Mouse (Mus musculus): ENCODE results near the gene Topors.
"Not testable (repeated sequence)": the region's sequence is repeated elsewhere in the genome, so short reads cannot be mapped to it uniquely, and the experiment has no call there.

The Topors gene

GRCm38 (mm10) chr4:40269430-40270032, at the start of gene Topors, which contains the start of gene Smim27:
Gene Topors, minus strand, starts transcription at chr4:40269850.
Gene Smim27, plus strand, starts transcription at chr4:40269579.
- DNase-seq (ENCODE audit: low read depth) = peak; percentile 94

GRCm38 (mm10) chr4:40317404-40317803, 47.8 kb upstream of the Topors start:
- no peak for DNase-seq (ENCODE audit: low read depth)

GRCm38 (mm10) chr4:40313026-40313425, 43.4 kb upstream of the Topors start:
- DNase-seq (ENCODE audit: low read depth) = no peak

- DNase-seq (ENCODE audit: low read depth) = no peak
Observed at GRCm38 (mm10) chr4:40312213-40312612, 42.6 kb upstream of the Topors start.

- DNase-seq (ENCODE audit: low read depth) = no peak
Observed at GRCm38 (mm10) chr4:40310796-40311383, 41.2 kb upstream of the Topors start.

- no peak for DNase-seq (ENCODE audit: low read depth)
Observed at GRCm38 (mm10) chr4:40309682-40310081, 40.0 kb upstream of the Topors start.

- no peak for DNase-seq (ENCODE audit: low read depth)
Observed at GRCm38 (mm10) chr4:40302445-40303125, 32.9 kb upstream of the Topors start.

GRCm38 (mm10) chr4:40301076-40301789, 31.6 kb upstream of the Topors start:
- DNase-seq (ENCODE audit: low read depth) = peak; percentile 78

- DNase-seq (ENCODE audit: low read depth) = no peak
Observed at GRCm38 (mm10) chr4:40299169-40299568, 29.5 kb upstream of the Topors start.

- DNase-seq (ENCODE audit: low read depth) = not testable (repeated sequence)
Observed at GRCm38 (mm10) chr4:40291511-40291910, 21.9 kb upstream of the Topors start.

GRCm38 (mm10) chr4:40289046-40289445, 19.4 kb upstream of the Topors start:
- DNase-seq (ENCODE audit: low read depth) = no peak

GRCm38 (mm10) chr4:40287415-40287814, 17.8 kb upstream of the Topors start:
- DNase-seq (ENCODE audit: low read depth) = no peak

- DNase-seq (ENCODE audit: low read depth) = peak; percentile 63
Observed at GRCm38 (mm10) chr4:40285582-40285981, 15.9 kb upstream of the Topors start.

GRCm38 (mm10) chr4:40279276-40279900, 9.7 kb upstream of the Topors start, which contains the start of gene Ndufb6:
Gene Ndufb6, minus strand, starts transcription at chr4:40279421.
- DNase-seq (ENCODE audit: low read depth) = peak; percentile 92

GRCm38 (mm10) chr4:40278880-40279275, 9.2 kb upstream of the Topors start:
- no peak for DNase-seq (ENCODE audit: low read depth)

- no peak for DNase-seq (ENCODE audit: low read depth)
Observed at GRCm38 (mm10) chr4:40268835-40269234, 815 bp downstream of the Topors start.

GRCm38 (mm10) chr4:40268204-40268813, 1.3 kb downstream of the Topors start:
- DNase-seq (ENCODE audit: low read depth) = peak; percentile 77

GRCm38 (mm10) chr4:40267681-40268080, 2.0 kb downstream of the Topors start:
- DNase-seq (ENCODE audit: low read depth) = no peak

- DNase-seq (ENCODE audit: low read depth) = no peak
Observed at GRCm38 (mm10) chr4:40264321-40264720, 5.3 kb downstream of the Topors start.

- no peak for DNase-seq (ENCODE audit: low read depth)
Observed at GRCm38 (mm10) chr4:40254385-40255103, 15.1 kb downstream of the Topors start.

GRCm38 (mm10) chr4:40253766-40254165, 15.9 kb downstream of the Topors start:
- DNase-seq (ENCODE audit: low read depth) = no peak
